Mouse (Mus musculus): ENCODE measurements around the gene Sema4g.

Sema4g gene

DNA sequence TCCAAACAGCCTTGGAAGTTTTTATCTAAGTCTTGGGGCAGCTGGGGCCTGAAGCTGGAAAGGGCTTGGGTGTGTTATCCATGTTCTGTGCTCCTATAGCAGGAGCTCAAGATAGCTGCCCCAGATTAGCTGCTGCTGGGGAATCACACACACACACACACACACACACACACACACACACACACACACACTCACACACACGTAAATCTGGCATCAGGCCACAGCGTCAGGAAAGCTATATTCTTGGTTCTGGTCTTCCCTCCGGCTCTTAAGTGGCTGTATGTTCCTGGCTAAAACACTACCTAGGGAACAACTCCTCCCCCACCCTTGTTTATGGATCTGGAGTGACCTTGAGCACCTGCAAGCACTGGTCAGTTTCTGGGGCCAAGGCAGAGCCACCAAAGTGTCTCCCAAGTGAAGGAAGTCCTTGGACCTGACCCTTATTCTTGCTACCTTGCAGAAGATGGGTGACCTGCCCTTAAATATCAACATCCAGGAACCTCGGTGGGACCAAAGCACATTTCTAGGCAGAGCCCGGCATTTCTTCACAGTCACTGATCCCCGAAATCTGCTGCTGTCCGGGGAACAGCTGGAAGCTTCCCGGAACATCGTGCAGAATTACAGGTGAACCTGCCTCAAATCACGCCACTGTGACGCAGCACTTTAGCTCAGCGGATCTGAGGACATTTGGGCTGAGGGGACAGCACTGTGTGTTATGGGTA is 59.9 kb downstream of the Sema4g start:
- no peak for DNase-seq (ENCODE audit: low read depth, low spot score)

- DNase-seq (ENCODE audit: low read depth, low spot score), result no peak
Observed at GRCm38 (mm10) chr19:45049523-45049922, 60.6 kb downstream of the Sema4g start.
